Mouse (Mus musculus): ENCODE measurements around the gene Syngr1. TPM values are rescaled to one million over a fixed set of nuclear protein-coding genes. Genes with fewer than 3 reads are reported as not detected.
"Not testable (repeated sequence)": the region's sequence is repeated elsewhere in the genome, so short reads cannot be mapped to it uniquely, and the experiment has no call there.

Gene Syngr1
- polyA plus RNA-seq, 1 experiment: 0.95 TPM

DNA sequence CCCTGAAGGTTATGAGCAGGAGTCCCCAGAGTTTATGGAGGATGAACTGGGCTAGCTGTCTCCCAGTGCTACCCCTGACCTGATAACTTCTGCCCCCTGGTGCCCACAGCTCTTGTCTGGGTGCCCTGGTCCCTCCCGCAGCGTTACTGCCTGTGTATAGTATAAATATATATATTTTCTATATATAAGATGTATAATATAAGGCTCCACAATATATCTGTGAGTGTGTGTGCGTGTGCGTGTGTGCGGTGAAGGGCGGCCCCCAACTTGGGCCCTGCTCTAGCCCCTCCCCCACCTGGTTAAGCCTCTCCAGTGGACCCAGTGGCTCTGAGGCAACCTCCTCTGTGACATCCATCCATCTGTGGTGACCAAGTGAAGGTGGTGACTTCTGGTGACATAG lies 27.9 kb downstream of the Syngr1 start:
- H3K4me3 ChIP-seq (ENCODE audit: insufficient read depth, low read length): no peak overlapping the region
- H3K4me1 ChIP-seq (ENCODE audit: control insufficient read depth, insufficient read depth, low read length): no peaks in the 10 kb centered on the region; the same call in 1 of the 2 replicates
- TF ChIP-seq POLR2A (IDR thresholded peaks at IDR 0.05; ENCODE audit: low read depth, low read length): no peak
- no peak for TF ChIP-seq CTCF (IDR thresholded peaks at IDR 0.05; ENCODE audit: borderline replicate concordance, insufficient read depth, low read length)
- H3K27ac ChIP-seq (ENCODE audit: insufficient read depth, low read length): no peak overlapping the region

DNA sequence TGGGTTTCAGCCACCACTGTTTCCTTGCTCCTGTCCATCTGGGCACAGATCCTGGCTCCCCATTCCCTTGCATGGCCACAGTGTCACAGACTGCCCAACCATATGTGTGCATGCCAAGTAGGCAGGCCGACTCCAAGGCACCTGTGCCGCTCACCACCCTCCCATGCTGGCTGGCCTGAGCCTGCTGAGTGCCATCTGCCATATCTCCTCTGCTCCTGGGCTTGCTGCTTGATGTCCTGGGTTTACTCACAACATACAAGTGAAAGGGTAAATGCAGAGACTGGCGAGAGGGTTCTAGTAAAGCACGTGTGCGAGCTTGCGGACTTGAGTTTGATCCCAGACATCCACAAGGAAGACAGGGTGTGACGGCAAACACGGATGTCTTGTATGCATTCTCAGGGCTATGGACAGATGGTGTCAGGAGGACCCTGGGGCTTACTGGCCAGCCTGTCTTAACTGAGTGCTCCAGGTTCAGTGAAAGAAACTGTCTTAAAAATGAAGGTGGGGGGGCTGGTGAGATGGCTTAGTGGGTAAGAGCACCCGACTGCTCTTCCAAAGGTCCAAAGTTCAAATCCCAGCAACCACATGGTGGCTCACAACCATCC lies 30.7 kb downstream of the Syngr1 start:
- Histone ChIP-seq H3K27ac (ENCODE audit: insufficient read depth, low read length) (no peak overlapping the region), H3K4me3 (ENCODE audit: insufficient read depth, low read length) (no peak overlapping the region), H3K4me1 (ENCODE audit: control insufficient read depth, insufficient read depth, low read length) (no peaks in the 10 kb centered on the region)
- TF ChIP-seq CTCF (IDR thresholded peaks at IDR 0.05; ENCODE audit: borderline replicate concordance, insufficient read depth, low read length): no peak
- TF ChIP-seq POLR2A (IDR thresholded peaks at IDR 0.05; ENCODE audit: low read depth, low read length): no peak

- not testable (repeated sequence) for H3K27ac ChIP-seq (ENCODE audit: insufficient read depth, low read length); H3K4me3 ChIP-seq (ENCODE audit: insufficient read depth, low read length)
Observed at GRCm38 (mm10) chr15:80122431-80122830, 31.3 kb downstream of the Syngr1 start.

GRCm38 (mm10) chr15:80124651-80125050 lies 33.5 kb downstream of the Syngr1 start:
- no peaks in the 10 kb centered on the region for H3K4me1 ChIP-seq (ENCODE audit: control insufficient read depth, insufficient read depth, low read length)
- no peak for TF ChIP-seq POLR2A (IDR thresholded peaks at IDR 0.05; ENCODE audit: low read depth, low read length)
- TF ChIP-seq CTCF (IDR thresholded peaks at IDR 0.05; ENCODE audit: borderline replicate concordance, insufficient read depth, low read length): no peak
- no peak overlapping the region for H3K4me3 ChIP-seq (ENCODE audit: insufficient read depth, low read length)
- no peak overlapping the region for H3K27ac ChIP-seq (ENCODE audit: insufficient read depth, low read length)

More at GRCm38 (mm10) chr15:80122431-80122830, 31.3 kb downstream of the Syngr1 start:
- not testable (repeated sequence) for H3K4me1 ChIP-seq (ENCODE audit: control insufficient read depth, insufficient read depth, low read length)

GRCm38 (mm10) chr15:80127191-80127590 lies 36.1 kb downstream of the Syngr1 start:
- Histone ChIP-seq H3K4me1 (ENCODE audit: control insufficient read depth, insufficient read depth, low read length) (no peaks in the 10 kb centered on the region), H3K4me3 (ENCODE audit: insufficient read depth, low read length) (no peak overlapping the region), H3K27ac (ENCODE audit: insufficient read depth, low read length) (no peak overlapping the region)
- TF ChIP-seq POLR2A (IDR thresholded peaks at IDR 0.05; ENCODE audit: low read depth, low read length) (no peak), CTCF (IDR thresholded peaks at IDR 0.05; ENCODE audit: borderline replicate concordance, insufficient read depth, low read length) (no peak)

- H3K4me3 ChIP-seq (ENCODE audit: insufficient read depth, low read length): no peak overlapping the region
- H3K27ac ChIP-seq (ENCODE audit: insufficient read depth, low read length): no peak overlapping the region
- H3K4me1 ChIP-seq (ENCODE audit: control insufficient read depth, insufficient read depth, low read length): no peaks in the 10 kb centered on the region
- no peak for TF ChIP-seq POLR2A (IDR thresholded peaks at IDR 0.05; ENCODE audit: low read depth, low read length)
Observed at GRCm38 (mm10) chr15:80129982-80130381, 38.8 kb downstream of the Syngr1 start.

GRCm38 (mm10) chr15:80130689-80131088 lies 39.6 kb downstream of the Syngr1 start:
- no peak overlapping the region for H3K27ac ChIP-seq (ENCODE audit: insufficient read depth, low read length)
- H3K4me1 ChIP-seq (ENCODE audit: control insufficient read depth, insufficient read depth, low read length): no peaks in the 10 kb centered on the region
- H3K4me3 ChIP-seq (ENCODE audit: insufficient read depth, low read length): no peak overlapping the region
- TF ChIP-seq CTCF (IDR thresholded peaks at IDR 0.05; ENCODE audit: borderline replicate concordance, insufficient read depth, low read length) (no peak), POLR2A (IDR thresholded peaks at IDR 0.05; ENCODE audit: low read depth, low read length) (no peak)

DNA sequence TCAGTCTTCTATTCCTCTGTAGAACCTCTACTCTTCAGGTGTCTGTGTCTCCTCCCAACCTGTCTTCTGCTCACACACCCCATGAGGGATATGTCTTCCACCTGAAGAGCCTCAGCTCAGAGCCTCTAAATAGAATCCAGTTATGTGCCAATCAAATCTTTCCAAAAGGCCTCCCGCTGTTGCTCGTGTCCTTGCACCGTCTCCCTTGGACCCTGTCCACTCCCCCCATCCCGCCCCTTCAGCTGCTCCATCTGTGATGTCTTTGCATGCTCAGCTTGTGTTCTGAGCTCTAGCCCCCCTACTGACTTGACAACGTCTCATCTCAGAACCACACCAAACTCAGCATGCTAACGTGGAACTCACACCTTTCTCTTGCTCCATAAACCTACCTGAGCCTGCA lies 40.3 kb downstream of the Syngr1 start:
- no peak overlapping the region for H3K4me3 ChIP-seq (ENCODE audit: insufficient read depth, low read length)
- peaks cover 3% of the 10 kb centered on the region; the same call in 1 of the 2 replicates for H3K4me1 ChIP-seq (ENCODE audit: control insufficient read depth, insufficient read depth, low read length)
- TF ChIP-seq CTCF (IDR thresholded peaks at IDR 0.05; ENCODE audit: borderline replicate concordance, insufficient read depth, low read length) (no peak), POLR2A (IDR thresholded peaks at IDR 0.05; ENCODE audit: low read depth, low read length) (no peak)
- H3K27ac ChIP-seq (ENCODE audit: insufficient read depth, low read length): no peak overlapping the region

DNA sequence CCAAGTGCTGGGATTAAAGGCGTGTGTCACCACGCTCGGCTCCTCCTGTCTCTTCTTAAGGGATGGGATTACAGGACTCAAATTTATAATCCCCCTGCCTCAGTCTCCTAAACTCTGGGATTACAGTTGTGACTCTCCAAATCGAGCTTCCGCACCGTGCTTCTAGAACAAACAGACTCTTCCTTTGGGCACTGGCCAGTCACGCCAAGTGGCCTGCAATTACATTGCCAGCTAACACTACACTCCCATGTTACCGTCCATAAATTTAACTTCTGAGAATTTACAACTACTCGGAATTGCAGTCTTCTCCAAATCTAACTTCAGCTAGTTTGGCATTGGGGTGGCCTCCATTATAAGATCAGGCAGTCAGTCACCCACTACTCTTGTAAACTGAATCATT lies 41.3 kb downstream of the Syngr1 start:
- no peak overlapping the region for H3K4me3 ChIP-seq (ENCODE audit: insufficient read depth, low read length)
- no peak for TF ChIP-seq POLR2A (IDR thresholded peaks at IDR 0.05; ENCODE audit: low read depth, low read length)
- no peak for TF ChIP-seq CTCF (IDR thresholded peaks at IDR 0.05; ENCODE audit: borderline replicate concordance, insufficient read depth, low read length)
- H3K27ac ChIP-seq (ENCODE audit: insufficient read depth, low read length): no peak overlapping the region
- H3K4me1 ChIP-seq (ENCODE audit: control insufficient read depth, insufficient read depth, low read length): peaks cover 4% of the 10 kb centered on the region

DNA sequence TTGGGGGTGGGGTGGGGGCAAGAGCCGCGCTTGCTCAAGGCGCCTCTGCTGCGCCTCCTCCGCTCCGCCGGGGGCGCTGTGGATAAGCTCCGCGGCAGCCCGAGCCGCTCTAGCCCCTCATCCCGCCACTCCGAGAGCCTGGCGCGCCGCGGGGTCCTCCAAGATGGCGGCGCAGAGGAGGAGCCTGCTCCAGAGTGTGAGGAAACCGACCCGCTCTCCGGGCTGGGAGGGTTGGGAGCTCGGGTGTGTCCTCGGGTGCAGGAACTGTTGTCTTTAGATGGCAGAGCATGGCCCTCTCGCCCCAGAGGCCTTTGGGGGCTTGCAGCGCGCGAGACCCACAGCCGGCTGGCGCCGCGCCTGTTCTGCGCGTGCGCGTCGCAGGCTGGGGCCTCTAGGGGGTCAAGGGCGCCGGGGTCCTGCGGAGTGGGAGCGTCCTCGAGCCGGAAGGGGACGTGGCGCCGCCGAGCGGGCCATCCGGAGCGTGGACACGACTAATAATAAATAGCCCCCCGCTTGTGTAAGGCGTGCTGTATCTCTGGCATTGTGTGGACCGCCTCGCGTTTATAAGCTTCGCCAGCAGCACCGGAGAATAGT lies 42.0 kb downstream of the Syngr1 start, which contains the start of gene Tab1:
TSS of gene Tab1 (plus strand) at position 135 of the 594 bp plus-strand sequence.
- TF ChIP-seq POLR2A (IDR thresholded peaks at IDR 0.05; ENCODE audit: low read depth, low read length) (peak; percentile 48), CTCF (IDR thresholded peaks at IDR 0.05; ENCODE audit: borderline replicate concordance, insufficient read depth, low read length) (peak; percentile 24; the same call in 1 of the 2 replicates)
- H3K4me3 ChIP-seq (ENCODE audit: insufficient read depth, low read length): peak within 1 kb of the TSS; percentile 69
- peaks cover 6% of the 10 kb centered on the region for H3K4me1 ChIP-seq (ENCODE audit: control insufficient read depth, insufficient read depth, low read length)
- peak within 1 kb of the TSS; percentile 95 for H3K27ac ChIP-seq (ENCODE audit: insufficient read depth, low read length)

Measured in embryonic fibroblast, embryonic 13.5 days (primary cell).